Mouse (Mus musculus) neural tube, embryonic 15.5 days (tissue): ENCODE measurements around the gene Fzd4. TPM values are rescaled to one million over a fixed set of nuclear protein-coding genes. Genes with fewer than 3 reads are reported as not detected.

Experiments used
- ATAC-seq: fragments of 200-750 bp; cut with Nextera tagmentation; 2 replicates; pipeline ENCODE4 v1.8.0; 2017; ENCODE audit warnings: mild to moderate bottlenecking, moderate TSS enrichment, moderate library complexity; ENCODE audit not compliant: low FRiP score
- H3K27ac ChIP-seq: fragments of 300-500 bp; sonication (generic); replicated peaks from 2 replicates; pipeline ENCODE4 v1.5.1; 2015; ENCODE audit warnings: mild to moderate bottlenecking, inconsistent platforms
- H3K27me3 ChIP-seq: fragments of 300-500 bp; sonication (generic); replicated peaks from 2 replicates; pipeline ENCODE4 v1.6.1; 2015; ENCODE audit warnings: inconsistent platforms
- H3K36me3 ChIP-seq: fragments of 300-500 bp; sonication (generic); 2 replicates; pipeline ENCODE4 v1.6.1; 2015; ENCODE audit warnings: inconsistent platforms
- H3K4me1 ChIP-seq: fragments of 300-500 bp; sonication (generic); 2 replicates; pipeline ENCODE4 v1.6.1; 2015; ENCODE audit warnings: inconsistent platforms
- H3K4me2 ChIP-seq: fragments of 300-500 bp; sonication (generic); 2 replicates; pipeline ENCODE4 v1.6.1; 2015; ENCODE audit warnings: inconsistent platforms, mild to moderate bottlenecking, moderate library complexity
- H3K4me3 ChIP-seq: fragments of 300-500 bp; sonication (generic); replicated peaks from 2 replicates; pipeline ENCODE4 v1.5.1; 2015; ENCODE audit warnings: mild to moderate bottlenecking, inconsistent platforms
- H3K9ac ChIP-seq: fragments of 300-500 bp; sonication (generic); replicated peaks from 2 replicates; pipeline ENCODE4 v1.6.1; 2015; ENCODE audit warnings: mild to moderate bottlenecking, inconsistent platforms
- H3K9me3 ChIP-seq: fragments of 300-500 bp; sonication (generic); replicated peaks from 2 replicates; pipeline ENCODE4 v1.6.1; 2016; ENCODE audit warnings: inconsistent platforms
- WGBS: fragments of 180-500 bp; shearing (Covaris S2); methylation state at CpG from one replicate; pipeline ENCODE4 v1.1.7; 2015; ENCODE audit warnings: mixed read lengths; 5-methylcytosine and 5-hydroxymethylcytosine counted together
- polyA plus RNA-seq: library from polyadenylated mRNA; unstranded; fragments of >200 nt; fragmentation: Nextera tagmentation; extraction: Ambion mirVana; gene quantifications from 2 replicates; pipeline ENCODE4 v1.2.1, GENCODE M21; 2015

Fzd4 gene
- polyA plus RNA-seq, 1 experiment from 2014 or later: 2.5 TPM

- no peak overlapping the region for H3K4me2 ChIP-seq
- no peak overlapping the region for H3K9ac ChIP-seq
- H3K36me3 ChIP-seq: no peaks in the 10 kb centered on the region
- H3K4me1 ChIP-seq: no peaks in the 10 kb centered on the region
- no peaks in the 10 kb centered on the region for H3K9me3 ChIP-seq
- no peak for ATAC-seq
- WGBS: 87% methylated on average over 3 of the region's 3 CpGs
- no peak overlapping the region for H3K27ac ChIP-seq
- no peak overlapping the region for H3K4me3 ChIP-seq
- no peaks in the 10 kb centered on the region for H3K27me3 ChIP-seq
Measured at GRCm38 (mm10) chr7:89382892-89383291, 21.3 kb upstream of the Fzd4 start.

DNA sequence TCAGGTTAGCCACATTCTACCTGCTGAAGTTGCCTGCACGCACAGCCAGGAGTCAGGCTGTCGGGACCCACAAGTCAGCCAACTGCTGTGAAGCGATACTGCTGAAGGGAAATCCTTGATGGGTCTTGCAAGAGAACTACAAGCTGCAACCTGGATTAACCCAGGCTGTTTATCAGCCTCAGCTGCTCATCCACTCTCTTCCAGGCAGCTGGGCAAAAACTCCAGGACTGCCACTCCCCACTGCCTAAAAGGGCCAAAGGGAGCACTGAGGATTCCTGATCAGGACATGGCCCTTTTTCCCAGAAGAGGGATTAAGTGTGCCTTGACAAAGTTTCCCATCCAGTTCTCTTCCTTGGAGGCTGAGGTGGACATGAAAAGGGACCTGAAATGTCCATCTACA is 15.2 kb upstream of the Fzd4 start:
- Histone ChIP-seq H3K36me3 (no peaks in the 10 kb centered on the region), H3K27me3 (no peaks in the 10 kb centered on the region), H3K27ac (no peak overlapping the region), H3K9me3 (no peaks in the 10 kb centered on the region), H3K9ac (no peak overlapping the region), H3K4me1 (0 out of 2 replicates have a peak, but pooled peaks cover 5% of the 10 kb centered on the region), H3K4me2 (no peak overlapping the region), H3K4me3 (no peak overlapping the region)
- 84% methylated on average over 3 of the region's 3 CpGs for WGBS
- no peak for ATAC-seq

GRCm38 (mm10) chr7:89390660-89391059 is 13.5 kb upstream of the Fzd4 start:
- Histone ChIP-seq H3K27ac (no peak overlapping the region), H3K4me1 (0 out of 2 replicates have a peak, but pooled peaks cover 5% of the 10 kb centered on the region), H3K36me3 (no peaks in the 10 kb centered on the region), H3K4me3 (no peak overlapping the region), H3K27me3 (no peaks in the 10 kb centered on the region), H3K4me2 (no peak overlapping the region), H3K9me3 (no peaks in the 10 kb centered on the region), H3K9ac (no peak overlapping the region)
- no peak for ATAC-seq
- WGBS: 73% methylated on average over 2 of the region's 2 CpGs

GRCm38 (mm10) chr7:89391281-89391680 is 12.9 kb upstream of the Fzd4 start:
- no peaks in the 10 kb centered on the region for H3K9me3 ChIP-seq
- no peak overlapping the region for H3K4me3 ChIP-seq
- H3K4me1 ChIP-seq: 0 out of 2 replicates have a peak, but pooled peaks cover 5% of the 10 kb centered on the region
- H3K4me2 ChIP-seq: no peak overlapping the region
- H3K36me3 ChIP-seq: no peaks in the 10 kb centered on the region
- H3K27ac ChIP-seq: no peak overlapping the region
- 87% methylated on average over 3 of the region's 3 CpGs for WGBS
- no peaks in the 10 kb centered on the region for H3K27me3 ChIP-seq
- ATAC-seq: no peak
- H3K9ac ChIP-seq: no peak overlapping the region

GRCm38 (mm10) chr7:89391831-89392230 is 12.3 kb upstream of the Fzd4 start:
- Histone ChIP-seq H3K4me3 (no peak overlapping the region), H3K4me1 (0 out of 2 replicates have a peak, but pooled peaks cover 5% of the 10 kb centered on the region), H3K27ac (no peak overlapping the region), H3K9me3 (no peaks in the 10 kb centered on the region), H3K27me3 (no peaks in the 10 kb centered on the region), H3K36me3 (no peaks in the 10 kb centered on the region), H3K9ac (no peak overlapping the region), H3K4me2 (no peak overlapping the region)
- WGBS: 89% methylated on average over 4 of the region's 4 CpGs
- ATAC-seq: no peak

GRCm38 (mm10) chr7:89392388-89392787 is 11.8 kb upstream of the Fzd4 start:
- H3K9ac ChIP-seq: no peak overlapping the region
- H3K27ac ChIP-seq: no peak overlapping the region
- H3K9me3 ChIP-seq: no peaks in the 10 kb centered on the region
- H3K4me2 ChIP-seq: no peak overlapping the region
- 85% methylated on average over 4 of the region's 4 CpGs for WGBS
- no peaks in the 10 kb centered on the region for H3K27me3 ChIP-seq
- H3K4me1 ChIP-seq: 0 out of 2 replicates have a peak, but pooled peaks cover 5% of the 10 kb centered on the region
- H3K4me3 ChIP-seq: no peak overlapping the region
- H3K36me3 ChIP-seq: no peaks in the 10 kb centered on the region
- no peak for ATAC-seq

- H3K36me3 ChIP-seq: no peaks in the 10 kb centered on the region
- H3K9ac ChIP-seq: no peak overlapping the region
- H3K4me1 ChIP-seq: 0 out of 2 replicates have a peak, but pooled peaks cover 5% of the 10 kb centered on the region
- 92% methylated on average over 1 of the region's 1 CpGs for WGBS
- H3K27ac ChIP-seq: no peak overlapping the region
- ATAC-seq: no peak
- H3K27me3 ChIP-seq: no peaks in the 10 kb centered on the region
- H3K4me2 ChIP-seq: no peak overlapping the region
- no peak overlapping the region for H3K4me3 ChIP-seq
- H3K9me3 ChIP-seq: no peaks in the 10 kb centered on the region
Measured at GRCm38 (mm10) chr7:89392825-89393224, 11.3 kb upstream of the Fzd4 start.

- Histone ChIP-seq H3K9ac (no peak overlapping the region), H3K4me2 (no peak overlapping the region), H3K4me1 (no peaks in the 10 kb centered on the region), H3K36me3 (no peaks in the 10 kb centered on the region), H3K27ac (no peak overlapping the region), H3K27me3 (no peaks in the 10 kb centered on the region), H3K4me3 (no peak overlapping the region), H3K9me3 (no peaks in the 10 kb centered on the region)
- WGBS: 88% methylated on average over 1 of the region's 1 CpGs
- ATAC-seq: no peak
Measured at GRCm38 (mm10) chr7:89395399-89395798, 8.8 kb upstream of the Fzd4 start.

DNA sequence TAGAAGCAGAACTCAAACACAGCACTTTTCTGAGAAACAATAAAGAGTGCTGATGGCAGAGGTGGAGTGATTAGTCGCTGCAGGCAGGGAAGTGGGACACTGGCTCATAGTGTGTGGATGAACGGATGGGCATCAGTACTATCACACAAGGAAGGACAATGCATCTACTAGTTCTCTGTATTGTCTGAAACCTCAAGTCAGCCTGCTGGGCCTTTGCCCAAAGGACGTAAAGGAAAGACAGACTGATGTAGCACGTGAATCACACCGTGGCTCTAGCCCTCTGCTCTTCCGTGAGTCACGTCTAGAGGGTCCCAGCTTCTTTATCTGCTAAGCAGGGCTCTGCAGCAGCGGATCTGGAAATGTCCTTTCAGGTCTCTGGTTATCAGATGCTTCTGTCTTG is 7.8 kb upstream of the Fzd4 start:
- Histone ChIP-seq H3K9me3 (no peaks in the 10 kb centered on the region), H3K4me2 (no peak overlapping the region), H3K27ac (no peak overlapping the region), H3K27me3 (no peaks in the 10 kb centered on the region), H3K4me1 (0 out of 2 replicates have a peak, but pooled peaks cover 3% of the 10 kb centered on the region), H3K4me3 (no peak overlapping the region), H3K9ac (no peak overlapping the region), H3K36me3 (no peaks in the 10 kb centered on the region)
- WGBS: 73% methylated on average over 8 of the region's 8 CpGs
- no peak for ATAC-seq

- Histone ChIP-seq H3K4me3 (no peak overlapping the region), H3K27ac (no peak overlapping the region), H3K36me3 (no peaks in the 10 kb centered on the region), H3K27me3 (no peaks in the 10 kb centered on the region), H3K9ac (no peak overlapping the region), H3K9me3 (no peaks in the 10 kb centered on the region), H3K4me1 (peaks cover 12% of the 10 kb centered on the region), H3K4me2 (no peak overlapping the region)
- ATAC-seq: no peak
- 81% methylated on average over 3 of the region's 3 CpGs for WGBS
Measured at GRCm38 (mm10) chr7:89397837-89398534, 6.2 kb upstream of the Fzd4 start.

DNA sequence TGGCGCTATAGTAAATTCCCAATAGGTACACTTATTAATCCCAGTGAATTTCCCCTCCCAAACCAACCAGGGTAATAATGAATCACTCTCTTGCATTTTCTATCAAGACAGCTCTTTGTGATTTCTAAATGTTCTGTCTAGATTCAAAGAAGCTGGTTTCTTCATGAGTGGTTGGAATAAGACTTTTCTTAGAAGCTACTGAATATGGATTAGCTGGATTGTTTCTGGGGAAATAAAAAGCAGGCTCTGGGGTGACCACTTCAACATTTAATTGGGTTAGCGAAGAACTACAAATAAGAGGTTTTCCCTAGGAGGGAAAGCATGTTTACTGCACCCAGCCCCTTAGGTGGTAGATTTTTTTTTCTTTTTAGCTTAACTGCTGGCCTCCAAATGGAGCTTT is 3.4 kb upstream of the Fzd4 start:
- no peak overlapping the region for H3K4me3 ChIP-seq
- ATAC-seq: no peak
- 44% methylated on average over 2 of the region's 2 CpGs for WGBS
- H3K9ac ChIP-seq: no peak overlapping the region
- H3K27ac ChIP-seq: no peak overlapping the region
- H3K4me1 ChIP-seq: peaks cover 26% of the 10 kb centered on the region
- H3K36me3 ChIP-seq: no peaks in the 10 kb centered on the region
- no peaks in the 10 kb centered on the region for H3K27me3 ChIP-seq
- H3K9me3 ChIP-seq: no peaks in the 10 kb centered on the region
- no peak overlapping the region for H3K4me2 ChIP-seq

DNA sequence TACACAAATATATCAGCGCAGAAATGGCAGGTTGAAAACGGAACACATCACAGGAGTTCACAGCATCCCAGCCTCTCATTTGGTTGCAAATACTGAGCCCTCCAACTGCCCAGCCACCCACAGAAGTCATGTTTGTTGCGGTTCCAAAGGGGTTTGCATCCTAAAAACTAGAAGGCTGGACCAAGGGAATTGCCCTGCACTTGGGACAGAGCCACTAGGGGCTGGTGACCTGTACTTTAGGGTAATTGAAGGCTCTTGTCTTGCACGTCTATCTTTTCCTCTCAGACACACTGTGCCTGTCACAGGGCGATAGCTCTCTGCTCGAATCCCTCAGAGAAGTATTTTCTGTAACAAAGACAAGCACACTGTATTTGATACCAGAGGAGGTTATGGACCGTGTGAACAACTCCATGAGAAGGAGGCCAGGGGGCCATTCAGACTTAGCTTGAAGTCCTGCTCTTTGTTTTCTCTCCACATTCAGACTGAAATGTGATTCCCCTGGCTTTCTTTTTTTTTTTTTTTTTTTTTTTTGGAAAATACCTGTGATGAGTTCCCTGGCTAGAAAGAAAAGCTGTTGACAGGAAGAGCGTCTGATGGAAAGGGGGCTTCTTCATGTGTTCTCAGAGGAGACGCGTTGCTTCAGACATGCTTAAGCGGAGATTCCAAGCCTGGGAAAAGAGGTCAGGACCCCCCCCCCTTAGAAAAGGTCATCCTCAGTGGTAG is 2.9 kb upstream of the Fzd4 start:
- Histone ChIP-seq H3K4me3 (no peak overlapping the region), H3K36me3 (no peaks in the 10 kb centered on the region), H3K9ac (no peak overlapping the region), H3K4me2 (peak overlapping the region; percentile 1; the same call in 1 of the 2 replicates), H3K9me3 (no peaks in the 10 kb centered on the region), H3K27me3 (no peaks in the 10 kb centered on the region), H3K27ac (no peak overlapping the region), H3K4me1 (peaks cover 26% of the 10 kb centered on the region)
- ATAC-seq: no peak
- WGBS: 53% methylated on average over 11 of the region's 11 CpGs
